Mouse (Mus musculus) urinary bladder, adult 2 months (tissue): ENCODE data around the gene Cdkl2. TPM values are rescaled to one million over a fixed set of nuclear protein-coding genes. Genes with fewer than 3 reads are reported as not detected.

ENCODE experiments used
- polyA plus RNA-seq: library from polyadenylated mRNA; depleted of rRNA; stranded (reverse); fragments of >200 nt; gene quantifications from 2 replicates; pipeline ENCODE4 v1.2.3, GENCODE M21; 2012; rRNA removed

Gene Cdkl2
- polyA plus RNA-seq, 1 experiment = 5.7 TPM

Other genes starting within 250 kb of the Cdkl2 start
- 51.9 and 57.7 TPM in 2 replicates for gene Rchy1, start 80.8 kb downstream of the Cdkl2 start, polyA plus RNA-seq
- not detected in 2 replicates for gene Odaph, start 56.4 kb downstream of the Cdkl2 start, polyA plus RNA-seq
- gene G3bp2, start 39.8 kb upstream of the Cdkl2 start, polyA plus RNA-seq = 68.4 and 76.6 TPM in 2 replicates
- 49.4 and 53.4 TPM in 2 replicates for gene Uso1, start 94.1 kb upstream of the Cdkl2 start, polyA plus RNA-seq
- not detected in 2 replicates for gene U90926, start 171.5 kb upstream of the Cdkl2 start, polyA plus RNA-seq
- gene Ppef2, start 212.4 kb upstream of the Cdkl2 start, polyA plus RNA-seq = 0.63 and 0.69 TPM in 2 replicates
- gene Naaa, start 234.3 kb upstream of the Cdkl2 start, polyA plus RNA-seq = 34.3 and 37.5 TPM in 2 replicates